In genomic region chr4:48584421-48585240, GRCm38 (mm10) we compare ENCODE assay signal across 7 mouse cellular contexts. TPM values are rescaled to one million over a fixed set of nuclear protein-coding genes. Genes with fewer than 3 reads are reported as not detected.
DNase-seq lines count a peak whose midpoint lies in the region; ATAC-seq and TF ChIP-seq lines count a peak whose summit lies in the region.

Gene Tmeff1, plus strand, starts transcription at chr4:48585174.

- H3K36me3 ChIP-seq in E14TG2a.4 (ENCODE audit: insufficient read depth, low read length) = peaks cover 13% of the 10 kb centered on the region
- peaks cover 22% of the 10 kb centered on the region for H3K36me3 ChIP-seq in forebrain, embryonic 10.5 days (replicated peaks)
- H3K36me3 ChIP-seq in hindbrain, embryonic 15.5 days = no peaks in the 10 kb centered on the region
- peaks cover 18% of the 10 kb centered on the region for H3K36me3 ChIP-seq in limb, embryonic 10.5 days
- no peaks in the 10 kb centered on the region for H3K36me3 ChIP-seq in midbrain, embryonic 14.5 days (ENCODE audit: control insufficient read depth, insufficient read depth, low read length)

- H3K4me3 ChIP-seq in E14TG2a.4 (replicated peaks; ENCODE audit: low read length) = peak within 1 kb of the TSS; percentile 95
- peak within 1 kb of the TSS; percentile 97 for H3K4me3 ChIP-seq in forebrain, embryonic 10.5 days
- H3K4me3 ChIP-seq in hindbrain, embryonic 15.5 days = peak within 1 kb of the TSS; percentile 89
- H3K4me3 ChIP-seq in limb, embryonic 10.5 days = peak within 1 kb of the TSS; percentile 91
- H3K4me3 ChIP-seq in midbrain, embryonic 14.5 days (replicated peaks; ENCODE audit: low read depth, low read length) = peak within 1 kb of the TSS; percentile 95

- TF ChIP-seq CTCF in E14TG2a.4 (conservative IDR thresholded peaks at IDR 0.05; ENCODE audit: low read length) = no peak

- H3K4me2 ChIP-seq in hindbrain, embryonic 15.5 days = peak within 1 kb of the TSS; percentile 82
- H3K4me2 ChIP-seq in midbrain, embryonic 14.5 days (ENCODE audit: low read length) = peak within 1 kb of the TSS; percentile 70

- DNase-seq in NIH3T3 (ENCODE audit: low read depth) = peak; percentile 39
- peak; percentile 69 for DNase-seq in forebrain, embryonic 10.5 days (ENCODE audit: extremely low spot score, low spot score)
- no peak for DNase-seq in limb, embryonic 10.5 days (ENCODE audit: low spot score)
- DNase-seq in midbrain, embryonic 14.5 days = peak; percentile 94
- DNase-seq in urinary bladder, postnatal 25 days (ENCODE audit: low spot score) = peak; percentile 26

- ATAC-seq in hindbrain, embryonic 15.5 days (ENCODE audit: low FRiP score, low read depth) = peak; percentile 89
- ATAC-seq in midbrain, embryonic 14.5 days (ENCODE audit: low FRiP score, low TSS enrichment) = peak; percentile 88

- H3K4me1 ChIP-seq in E14TG2a.4 (replicated peaks; ENCODE audit: low read depth, low read length) = peaks cover 81% of the 10 kb centered on the region
- peaks cover 67% of the 10 kb centered on the region for H3K4me1 ChIP-seq in forebrain, embryonic 10.5 days
- H3K4me1 ChIP-seq in hindbrain, embryonic 15.5 days (replicated peaks) = peaks cover 30% of the 10 kb centered on the region
- H3K4me1 ChIP-seq in limb, embryonic 10.5 days = peaks cover 22% of the 10 kb centered on the region
- peaks cover 19% of the 10 kb centered on the region for H3K4me1 ChIP-seq in midbrain, embryonic 14.5 days (ENCODE audit: control insufficient read depth, insufficient read depth, low read length)

- H3K9me3 ChIP-seq in E14TG2a.4 (ENCODE audit: low read length) = no peaks in the 10 kb centered on the region
- H3K9me3 ChIP-seq in forebrain, embryonic 10.5 days = peaks cover 4% of the 10 kb centered on the region; the same call in 1 of the 2 replicates
- H3K9me3 ChIP-seq in hindbrain, embryonic 15.5 days = no peaks in the 10 kb centered on the region
- no peaks in the 10 kb centered on the region for H3K9me3 ChIP-seq in limb, embryonic 10.5 days (replicated peaks)
- H3K9me3 ChIP-seq in midbrain, embryonic 14.5 days (ENCODE audit: control insufficient read depth, low read length) = no peaks in the 10 kb centered on the region

- H3K9ac ChIP-seq in hindbrain, embryonic 15.5 days = peak within 1 kb of the TSS; percentile 90
- H3K9ac ChIP-seq in midbrain, embryonic 14.5 days (replicated peaks; ENCODE audit: low read length) = peak within 1 kb of the TSS; percentile 100

- H3K27ac ChIP-seq in forebrain, embryonic 10.5 days = peak within 1 kb of the TSS; percentile 99
- peak within 1 kb of the TSS; percentile 97 for H3K27ac ChIP-seq in hindbrain, embryonic 15.5 days (replicated peaks)
- peak within 1 kb of the TSS; percentile 99 for H3K27ac ChIP-seq in limb, embryonic 10.5 days
- peak within 1 kb of the TSS; percentile 99 for H3K27ac ChIP-seq in midbrain, embryonic 14.5 days (replicated peaks; ENCODE audit: low read depth, low read length)

- H3K27me3 ChIP-seq in E14TG2a.4 (ENCODE audit: insufficient read depth, low read length) = no peaks in the 10 kb centered on the region
- H3K27me3 ChIP-seq in forebrain, embryonic 10.5 days (ENCODE audit: poor library complexity, severe bottlenecking) = peaks cover 10% of the 10 kb centered on the region
- no peaks in the 10 kb centered on the region for H3K27me3 ChIP-seq in hindbrain, embryonic 15.5 days
- no peaks in the 10 kb centered on the region for H3K27me3 ChIP-seq in limb, embryonic 10.5 days (ENCODE audit: low read depth, poor library complexity, severe bottlenecking)
- no peaks in the 10 kb centered on the region for H3K27me3 ChIP-seq in midbrain, embryonic 14.5 days (ENCODE audit: control insufficient read depth, insufficient read depth, low read length)

- WGBS in forebrain, embryonic 10.5 days = under 1% methylated on average over 58 of the region's 64 CpGs
- 1% methylated on average over 33 of the region's 64 CpGs for WGBS in hindbrain, embryonic 15.5 days
- WGBS in limb, embryonic 10.5 days = 1% methylated on average over 58 of the region's 64 CpGs
- 1% methylated on average over 54 of the region's 64 CpGs for WGBS in midbrain, embryonic 14.5 days

RNA-seq across cellular contexts. Expression of gene Tmeff1, which starts in this region (rescaled TPM):
- polyA plus RNA-seq in forebrain, embryonic 10.5 days (2016; fragmentation: Nextera tagmentation; extraction: Ambion mirVana) = 53.5 and 64.1 TPM in 2 replicates
- 272 and 273 TPM in 2 replicates for polyA plus RNA-seq in hindbrain, embryonic 15.5 days (2015; fragmentation: Nextera tagmentation; extraction: Ambion mirVana)
- 96.5 and 109 TPM in 2 replicates for polyA plus RNA-seq in limb, embryonic 10.5 days (2016; fragmentation: Nextera tagmentation; extraction: Ambion mirVana)
- 321 and 359 TPM in 2 replicates for polyA plus RNA-seq in midbrain, embryonic 14.5 days (2014; fragmentation: Nextera tagmentation; extraction: Ambion mirVana)
